Mouse (Mus musculus) embryonic facial prominence, embryonic 14.5 days (tissue): ENCODE data around the gene Fam3b. TPM values are rescaled to one million over a fixed set of nuclear protein-coding genes. Genes with fewer than 3 reads are reported as not detected.

Experiments
- ATAC-seq: fragments of 200-750 bp; cut with Nextera tagmentation; 2 replicates; pipeline ENCODE4 v1.8.0; 2017; ENCODE audit warnings: low read depth, moderate number of reproducible peaks, moderate TSS enrichment
- DNase-seq: peaks from one replicate; pipeline ENCODE4 v3.0.0-alpha.2; 2015; ENCODE audit warnings: low spot score
- H3K27ac ChIP-seq: fragments of 300-500 bp; sonication (generic); replicated peaks from 2 replicates; pipeline ENCODE4 v1.5.1; 2014; ENCODE audit warnings: low read depth, mild to moderate bottlenecking, low read length, moderate library complexity
- H3K27me3 ChIP-seq: fragments of 300-500 bp; sonication (generic); replicated peaks from 2 replicates; pipeline ENCODE4 v1.6.1; 2014; ENCODE audit warnings: low read length; ENCODE audit not compliant: control insufficient read depth, insufficient read depth
- H3K36me3 ChIP-seq: fragments of 300-500 bp; sonication (generic); 2 replicates; pipeline ENCODE4 v1.6.1; 2014; ENCODE audit warnings: low read length, mixed read lengths; ENCODE audit not compliant: control insufficient read depth, insufficient read depth
- H3K4me1 ChIP-seq: fragments of 300-500 bp; sonication (generic); 2 replicates; pipeline ENCODE4 v1.6.1; 2014; ENCODE audit warnings: antibody characterized with exemption, low read length; ENCODE audit not compliant: control insufficient read depth, insufficient read depth
- H3K4me2 ChIP-seq: fragments of 300-500 bp; sonication (generic); 2 replicates; pipeline ENCODE4 v1.6.1; 2014; ENCODE audit warnings: low read depth, mild to moderate bottlenecking, low read length, moderate library complexity, mixed read lengths
- H3K4me3 ChIP-seq: fragments of 300-500 bp; sonication (generic); 2 replicates; pipeline ENCODE4 v1.5.1; 2014; ENCODE audit warnings: low read depth, mild to moderate bottlenecking, low read length
- H3K9ac ChIP-seq: fragments of 300-500 bp; sonication (generic); 2 replicates; pipeline ENCODE4 v1.6.1; 2014; ENCODE audit warnings: low read depth, mild to moderate bottlenecking, low read length, moderate library complexity, mixed read lengths
- H3K9me3 ChIP-seq: fragments of 300-500 bp; sonication (generic); 2 replicates; pipeline ENCODE4 v1.6.1; 2016; ENCODE audit warnings: low read length; ENCODE audit not compliant: control insufficient read depth
- WGBS: fragments of 180-500 bp; shearing (Covaris S2); extraction: QIAGEN DNeasy Blood & Tissue Kit; methylation state at CpG from one replicate; pipeline ENCODE4 v1.1.7; 2014; 5-methylcytosine and 5-hydroxymethylcytosine counted together
- polyA plus RNA-seq: library from polyadenylated mRNA; unstranded; fragments of >200 nt; fragmentation: Nextera tagmentation; extraction: Ambion mirVana; gene quantifications from 2 replicates; pipeline ENCODE4 v1.2.1, GENCODE M21; 2014

The Fam3b gene
- polyA plus RNA-seq, 1 experiment from 2014 or later = 0.18 TPM

DNA sequence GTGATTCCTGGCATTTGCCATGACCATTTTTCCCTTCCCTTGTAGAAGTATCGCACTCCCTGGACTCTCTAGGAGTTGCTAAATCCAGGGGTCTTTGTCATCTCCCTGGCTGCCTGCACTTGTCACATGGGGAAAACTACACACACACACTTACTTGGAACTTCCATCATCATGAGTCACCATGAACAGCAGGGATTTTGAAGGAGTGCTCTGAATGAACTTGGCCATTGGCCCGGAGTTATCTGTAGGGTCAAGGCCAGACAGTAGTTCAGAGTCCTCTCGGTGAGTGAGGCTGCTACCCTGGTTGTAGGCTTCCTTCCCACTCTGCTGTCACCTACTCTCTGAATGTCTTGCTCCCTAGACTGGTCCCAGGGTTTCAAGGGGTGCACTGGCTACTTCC, 39.0 kb downstream of the Fam3b start:
- H3K4me1 ChIP-seq = no peaks in the 10 kb centered on the region
- no peaks in the 10 kb centered on the region for H3K27me3 ChIP-seq
- 92% methylated on average over 3 of the region's 3 CpGs for WGBS

DNA sequence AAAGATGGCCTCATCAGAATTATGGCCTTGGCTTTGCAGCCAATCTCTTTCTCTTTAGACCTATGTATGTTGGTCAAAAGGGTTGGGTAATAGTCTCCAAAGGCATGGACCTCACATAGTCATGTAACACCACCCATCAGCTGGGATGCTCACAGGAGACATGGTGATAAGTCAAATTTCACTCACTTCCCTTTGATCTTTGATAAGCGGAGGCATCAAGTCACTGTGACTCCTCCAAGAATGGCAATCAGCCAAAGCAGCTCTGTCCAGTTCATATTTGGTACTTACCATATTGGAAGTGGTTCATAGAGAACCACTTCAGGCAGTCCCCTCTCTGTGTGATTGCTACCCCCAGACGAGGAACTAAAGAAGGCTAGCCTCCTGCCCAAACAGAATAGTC, 39.9 kb downstream of the Fam3b start:
- DNase-seq = no peak
- 73% methylated on average over 2 of the region's 2 CpGs for WGBS
- no peak overlapping the region for H3K9ac ChIP-seq

More for the DNA sequence above, 39.0 kb downstream of the Fam3b start:
- DNase-seq (no peak), ATAC-seq (no peak)
- Histone ChIP-seq H3K9me3 (no peaks in the 10 kb centered on the region), H3K4me2 (no peak overlapping the region), H3K9ac (no peak overlapping the region), H3K4me3 (no peak overlapping the region), H3K36me3 (no peaks in the 10 kb centered on the region), H3K27ac (no peak overlapping the region)

DNA sequence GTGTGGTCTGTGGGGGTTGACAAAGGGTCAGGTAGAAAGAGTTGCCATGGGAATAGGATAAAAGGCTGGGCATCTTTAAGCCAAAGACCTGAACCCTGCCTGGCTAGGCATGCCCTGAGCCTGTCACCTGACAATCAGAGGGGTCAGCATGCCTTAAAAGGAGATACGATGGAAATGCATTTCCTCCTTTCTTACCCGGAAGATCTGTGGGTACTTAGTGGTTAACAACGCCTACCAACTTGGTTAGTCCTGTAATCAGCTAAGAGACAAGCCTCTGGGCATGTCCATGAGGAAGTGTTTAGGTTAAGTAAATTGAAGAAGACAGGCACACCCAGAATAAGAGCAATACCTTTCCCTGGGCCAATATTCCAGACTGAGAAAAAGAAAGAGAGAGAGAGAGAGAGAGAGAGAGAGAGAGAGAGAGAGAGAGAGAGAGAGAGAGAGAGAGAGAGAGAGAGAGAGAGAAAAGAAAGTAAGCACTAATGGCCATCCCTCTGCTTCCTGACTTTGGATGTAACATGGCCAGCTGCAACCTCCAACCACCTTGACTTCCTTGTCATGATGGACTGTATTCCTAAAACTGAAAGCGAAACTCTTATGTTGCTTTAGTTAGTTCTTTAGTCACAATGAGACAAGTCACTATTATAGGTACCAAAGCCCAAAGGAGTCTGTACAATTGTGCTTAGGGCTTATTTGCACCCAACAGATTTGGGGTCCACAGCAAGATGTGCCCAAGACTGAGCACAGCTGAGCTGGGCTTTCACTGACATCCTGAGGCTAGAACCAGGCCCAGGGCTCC, 46.4 kb downstream of the Fam3b start:
- no peaks in the 10 kb centered on the region for H3K4me1 ChIP-seq
- WGBS = 66% methylated on average over 4 of the region's 4 CpGs
- no peaks in the 10 kb centered on the region for H3K9me3 ChIP-seq

More for the DNA sequence above, 39.9 kb downstream of the Fam3b start:
- Histone ChIP-seq H3K4me1 (no peaks in the 10 kb centered on the region), H3K4me2 (no peak overlapping the region), H3K36me3 (no peaks in the 10 kb centered on the region), H3K4me3 (no peak overlapping the region), H3K27ac (no peak overlapping the region), H3K9me3 (no peaks in the 10 kb centered on the region), H3K27me3 (no peaks in the 10 kb centered on the region)
- ATAC-seq = no peak

DNA sequence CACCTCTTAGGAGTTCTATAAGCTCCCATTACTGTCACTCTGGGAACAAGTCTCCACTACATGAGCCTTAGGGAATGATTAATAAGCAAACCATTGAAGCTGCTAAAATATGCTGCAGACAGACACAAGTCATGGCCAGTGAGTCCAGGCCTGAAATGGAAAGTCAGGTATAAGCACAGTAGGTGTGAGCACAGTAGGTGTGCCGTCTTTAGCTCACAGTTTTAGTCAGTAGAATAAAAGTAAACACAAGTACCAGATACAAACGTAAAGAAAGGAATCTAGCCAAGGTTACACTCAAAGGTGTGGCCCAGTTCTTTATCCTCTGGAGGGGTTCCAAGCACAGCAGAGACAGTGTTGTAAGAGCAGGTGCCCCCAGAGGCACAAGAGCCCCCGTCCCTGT, 47.1 kb downstream of the Fam3b start:
- Histone ChIP-seq H3K4me3 (no peak overlapping the region), H3K4me1 (peaks cover 6% of the 10 kb centered on the region; the same call in 1 of the 2 replicates), H3K9ac (no peak overlapping the region), H3K27ac (no peak overlapping the region), H3K4me2 (no peak overlapping the region), H3K27me3 (no peaks in the 10 kb centered on the region), H3K9me3 (no peaks in the 10 kb centered on the region), H3K36me3 (no peaks in the 10 kb centered on the region)
- ATAC-seq (no peak), DNase-seq (no peak)
- 69% methylated on average over 3 of the region's 3 CpGs for WGBS

More for the DNA sequence above, 46.4 kb downstream of the Fam3b start:
- H3K4me2 ChIP-seq = no peak overlapping the region
- H3K4me3 ChIP-seq = no peak overlapping the region
- no peak overlapping the region for H3K9ac ChIP-seq
- DNase-seq = no peak
- no peak for ATAC-seq
- no peak overlapping the region for H3K27ac ChIP-seq
- no peaks in the 10 kb centered on the region for H3K27me3 ChIP-seq
- no peaks in the 10 kb centered on the region for H3K36me3 ChIP-seq

DNA sequence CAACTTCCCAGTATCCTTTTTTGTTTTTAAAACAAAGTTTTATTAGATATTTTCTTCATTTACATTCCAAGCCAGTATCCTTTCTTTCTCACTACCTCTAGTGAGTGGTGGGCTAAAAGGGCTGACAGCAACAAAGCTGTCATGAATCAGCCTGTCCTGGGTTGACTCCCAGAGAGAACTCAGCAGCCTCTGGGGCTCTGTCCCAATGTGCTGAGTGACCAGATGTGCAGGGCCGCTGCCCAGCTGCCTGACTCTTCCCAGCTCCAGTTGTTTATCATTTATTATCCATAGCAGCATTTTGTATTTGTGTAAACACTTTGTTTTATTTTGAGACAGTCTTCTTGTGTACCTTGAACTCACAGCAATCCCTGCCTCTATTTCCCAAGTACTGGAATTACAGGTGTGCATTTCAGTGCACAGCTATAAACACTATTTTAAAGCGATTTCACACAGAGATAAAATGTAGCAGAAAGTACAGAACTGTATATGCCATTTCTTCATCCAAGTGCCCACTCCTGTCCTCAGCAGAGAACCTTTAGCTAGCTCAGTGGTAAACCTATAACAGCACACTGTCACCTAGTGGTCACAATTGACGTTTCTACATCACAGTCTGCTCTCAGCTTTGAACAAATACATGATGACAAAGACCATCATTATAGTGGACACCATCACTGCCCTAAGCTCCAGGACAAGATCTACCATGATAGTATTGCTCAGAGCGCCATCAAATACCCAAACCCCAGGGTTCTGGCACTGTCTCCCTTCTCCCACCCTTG, 48.2 kb downstream of the Fam3b start:
- Histone ChIP-seq H3K27ac (no peak overlapping the region), H3K4me3 (no peak overlapping the region), H3K4me1 (peaks cover 8% of the 10 kb centered on the region; the same call in 1 of the 2 replicates), H3K36me3 (no peaks in the 10 kb centered on the region), H3K4me2 (no peak overlapping the region), H3K27me3 (no peaks in the 10 kb centered on the region), H3K9ac (no peak overlapping the region), H3K9me3 (no peaks in the 10 kb centered on the region)
- 60% methylated on average over 4 of the region's 4 CpGs for WGBS
- DNase-seq (peak; percentile 35), ATAC-seq (no peak)

DNA sequence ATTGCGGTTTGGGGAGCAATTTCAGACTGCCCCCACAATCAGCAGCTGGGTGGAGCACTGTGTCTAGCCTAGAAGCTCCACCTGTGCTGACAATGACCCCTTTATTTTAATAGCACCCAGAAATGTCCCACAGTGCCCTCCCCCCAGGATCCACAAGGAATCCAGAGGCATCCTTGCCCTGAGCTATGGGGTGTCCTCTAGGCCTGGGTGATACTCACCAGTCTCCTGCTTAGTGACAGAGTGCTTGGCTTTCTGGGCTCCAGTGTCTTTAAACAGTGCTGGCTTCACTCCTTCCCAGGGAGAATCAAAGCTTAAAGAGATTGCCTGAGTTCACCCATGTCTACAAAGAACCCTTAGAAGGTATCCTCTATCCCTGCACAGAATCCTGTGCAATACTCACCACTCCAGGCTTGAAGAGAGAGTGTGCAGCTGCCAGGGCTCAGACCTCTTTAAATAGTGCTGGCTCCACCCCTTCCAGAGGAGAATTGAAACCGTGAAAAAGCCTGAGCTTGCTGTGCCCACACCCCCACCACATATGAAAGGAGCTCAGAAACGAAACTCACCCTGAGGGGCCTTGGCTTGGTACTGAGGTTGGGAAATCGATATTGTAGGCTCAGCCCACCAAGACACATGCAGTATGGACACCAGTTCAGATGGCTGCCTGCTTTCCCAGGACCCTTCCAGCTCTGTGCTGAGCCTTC, 52.0 kb downstream of the Fam3b start, which contains the start of gene Mx1:
Gene Mx1 (minus strand): TSS at position 427 of the 701 bp plus-strand sequence.
- Histone ChIP-seq H3K9me3 (0 out of 2 replicates have a peak, but pooled peaks cover 3% of the 10 kb centered on the region), H3K36me3 (no peaks in the 10 kb centered on the region), H3K4me1 (peaks cover 8% of the 10 kb centered on the region; the same call in 1 of the 2 replicates), H3K27ac (no peak within 1 kb of the TSS), H3K4me2 (no peak within 1 kb of the TSS), H3K27me3 (no peaks in the 10 kb centered on the region), H3K4me3 (no peak within 1 kb of the TSS), H3K9ac (no peak within 1 kb of the TSS)
- ATAC-seq (peak; percentile 83), DNase-seq (peak; percentile 79)
- 16% methylated on average over 4 of the region's 4 CpGs for WGBS

DNA sequence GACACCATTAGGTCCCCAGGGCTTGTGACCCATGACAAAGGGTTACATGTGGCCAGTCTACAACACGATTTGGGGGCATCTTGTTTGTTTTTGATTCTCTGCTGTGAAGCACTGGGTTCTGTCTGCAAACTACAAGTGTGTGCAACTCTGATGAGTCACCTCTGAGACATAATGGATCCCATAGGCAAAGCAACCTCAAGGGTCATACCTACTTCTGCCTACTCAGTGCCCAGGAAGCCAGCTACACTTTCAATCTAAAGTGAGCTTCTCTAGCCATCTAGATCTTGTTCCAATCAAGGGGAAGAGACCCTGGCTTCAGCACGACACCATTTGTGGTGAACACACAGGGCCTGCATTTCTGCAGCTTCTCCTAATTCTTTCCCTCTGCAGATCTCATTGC, 53.3 kb downstream of the Fam3b start:
- Histone ChIP-seq H3K36me3 (no peaks in the 10 kb centered on the region), H3K27ac (no peak overlapping the region), H3K4me3 (no peak overlapping the region), H3K9ac (no peak overlapping the region), H3K27me3 (no peaks in the 10 kb centered on the region), H3K4me2 (no peak overlapping the region), H3K9me3 (0 out of 2 replicates have a peak, but pooled peaks cover 3% of the 10 kb centered on the region), H3K4me1 (peaks cover 8% of the 10 kb centered on the region; the same call in 1 of the 2 replicates)
- no peak for DNase-seq
- WGBS = 54% methylated on average over 2 of the region's 2 CpGs
- no peak for ATAC-seq

DNA sequence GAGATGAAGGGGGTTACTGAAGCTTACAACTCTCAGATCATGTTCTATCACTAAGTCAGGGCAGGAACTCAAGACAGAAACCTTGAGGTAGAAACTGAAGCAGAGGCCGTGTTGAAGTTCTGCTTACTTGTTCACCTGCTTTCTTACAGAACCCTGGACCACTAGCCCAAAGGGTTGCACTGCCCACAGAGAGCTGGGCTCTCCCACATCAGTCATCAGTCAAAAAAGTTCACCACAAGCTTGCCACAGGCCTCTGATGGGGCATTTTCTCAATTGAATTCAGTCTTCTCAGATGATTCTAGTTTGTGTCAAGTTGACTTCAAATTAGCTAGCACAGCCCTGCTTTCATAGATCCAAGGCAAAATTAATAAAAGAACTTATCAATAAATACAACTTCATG, 54.8 kb downstream of the Fam3b start:
- 72% methylated on average over 1 of the region's 1 CpGs for WGBS
- no peak for ATAC-seq

More for the DNA sequence above, 54.8 kb downstream of the Fam3b start:
- Histone ChIP-seq H3K4me2 (no peak overlapping the region), H3K9ac (no peak overlapping the region), H3K27me3 (no peaks in the 10 kb centered on the region), H3K9me3 (0 out of 2 replicates have a peak, but pooled peaks cover 3% of the 10 kb centered on the region), H3K4me1 (peaks cover 8% of the 10 kb centered on the region; the same call in 1 of the 2 replicates), H3K4me3 (no peak overlapping the region), H3K27ac (no peak overlapping the region), H3K36me3 (no peaks in the 10 kb centered on the region)
- DNase-seq = no peak
